Mouse (Mus musculus): ENCODE data around the gene Trim2. TPM values are rescaled to one million over a fixed set of nuclear protein-coding genes. Genes with fewer than 3 reads are reported as not detected.

Trim2 gene
- polyA plus RNA-seq, 1 experiment from 2014 or later: 24.9 TPM

DNA sequence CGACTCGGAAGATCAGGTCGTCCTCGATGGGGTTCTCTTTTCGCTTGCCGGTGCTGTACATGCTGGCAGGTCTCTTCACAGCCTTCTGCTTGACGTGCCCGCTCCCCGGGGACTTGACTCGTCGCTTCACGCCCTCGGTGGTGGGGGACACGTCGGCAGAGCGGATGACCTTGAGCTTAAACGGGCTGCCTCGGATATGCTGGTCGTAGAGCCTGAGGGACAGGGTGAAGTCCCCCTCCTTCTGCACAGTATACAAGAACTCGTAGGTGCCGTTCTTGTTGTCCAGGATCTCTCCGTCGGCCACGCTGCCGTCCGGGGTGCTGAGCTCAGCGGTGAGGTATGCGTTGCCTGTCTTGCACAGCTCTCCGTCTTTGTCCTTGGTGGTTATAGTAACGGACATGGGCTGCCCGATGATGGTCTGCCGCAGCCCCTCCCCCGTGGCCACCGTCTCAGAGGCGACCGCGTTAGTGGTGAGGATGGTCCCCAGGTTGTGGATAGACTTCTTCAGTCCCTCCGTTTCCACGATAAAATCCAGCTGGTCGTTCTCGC is 116.1 kb downstream of the Trim2 start:
- Histone ChIP-seq H3K4me2 (ENCODE audit: low read depth, low read length) (peak overlapping the region; percentile 56), H3K27me3 (replicated peaks; ENCODE audit: control insufficient read depth, insufficient read depth, low read length) (0 out of 2 replicates have a peak, but pooled peaks cover 3% of the 10 kb centered on the region), H3K9me3 (ENCODE audit: control insufficient read depth, low read length) (no peaks in the 10 kb centered on the region), H3K4me1 (ENCODE audit: control insufficient read depth, insufficient read depth, low read length) (peaks cover 5% of the 10 kb centered on the region), H3K4me3 (ENCODE audit: low read depth, low read length) (peak overlapping the region; percentile 32), H3K36me3 (ENCODE audit: control insufficient read depth, insufficient read depth, low read length) (no peaks in the 10 kb centered on the region), H3K27ac (replicated peaks; ENCODE audit: low read depth, low read length) (peak overlapping the region; percentile 1; the same call in 1 of the 2 replicates), H3K9ac (ENCODE audit: low read depth, low read length) (peak overlapping the region; percentile 49)
- DNase-seq (ENCODE audit: low spot score): peak; percentile 26
- 17% methylated on average over 41 of the region's 41 CpGs for WGBS
- ATAC-seq (ENCODE audit: low read depth): peak; percentile 27

DNA sequence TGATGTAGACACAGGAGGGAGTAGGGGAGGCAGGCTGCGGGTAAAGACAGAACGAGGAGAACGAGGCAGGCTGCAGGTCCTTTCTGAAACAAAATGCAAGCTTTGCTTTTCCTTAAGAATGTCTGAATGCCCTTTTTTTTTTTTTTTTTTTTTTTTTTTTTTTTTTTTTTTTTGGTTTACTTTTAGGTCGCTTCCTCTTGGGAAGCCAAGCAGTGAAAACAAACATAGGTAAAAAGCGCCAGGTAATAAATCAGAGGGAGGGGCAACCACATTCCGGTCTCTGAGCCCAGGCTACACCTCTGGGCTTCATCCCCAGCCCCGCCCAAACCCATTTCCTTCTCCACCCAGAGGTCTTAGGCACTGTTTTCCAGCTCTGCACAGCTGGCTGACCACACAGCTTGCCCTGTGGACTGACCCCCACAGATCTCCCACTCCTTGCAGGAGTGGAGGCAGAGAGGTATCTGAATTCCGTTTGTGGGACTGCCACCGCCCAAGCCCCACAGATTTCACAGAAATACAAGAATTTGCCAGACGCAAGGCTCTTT is 117.0 kb downstream of the Trim2 start:
- WGBS: 46% methylated on average over 10 of the region's 10 CpGs
- Histone ChIP-seq H3K9ac (ENCODE audit: low read depth, low read length) (no peak overlapping the region), H3K36me3 (ENCODE audit: control insufficient read depth, insufficient read depth, low read length) (no peaks in the 10 kb centered on the region), H3K27ac (replicated peaks; ENCODE audit: low read depth, low read length) (no peak overlapping the region), H3K4me3 (ENCODE audit: low read depth, low read length) (peak overlapping the region; percentile 32), H3K9me3 (ENCODE audit: control insufficient read depth, low read length) (no peaks in the 10 kb centered on the region), H3K27me3 (replicated peaks; ENCODE audit: control insufficient read depth, insufficient read depth, low read length) (0 out of 2 replicates have a peak, but pooled peaks cover 3% of the 10 kb centered on the region), H3K4me2 (ENCODE audit: low read depth, low read length) (peak overlapping the region; percentile 56), H3K4me1 (ENCODE audit: control insufficient read depth, insufficient read depth, low read length) (peaks cover 5% of the 10 kb centered on the region)
- no peak for ATAC-seq (ENCODE audit: low read depth)
- DNase-seq (ENCODE audit: low spot score): no peak

DNA sequence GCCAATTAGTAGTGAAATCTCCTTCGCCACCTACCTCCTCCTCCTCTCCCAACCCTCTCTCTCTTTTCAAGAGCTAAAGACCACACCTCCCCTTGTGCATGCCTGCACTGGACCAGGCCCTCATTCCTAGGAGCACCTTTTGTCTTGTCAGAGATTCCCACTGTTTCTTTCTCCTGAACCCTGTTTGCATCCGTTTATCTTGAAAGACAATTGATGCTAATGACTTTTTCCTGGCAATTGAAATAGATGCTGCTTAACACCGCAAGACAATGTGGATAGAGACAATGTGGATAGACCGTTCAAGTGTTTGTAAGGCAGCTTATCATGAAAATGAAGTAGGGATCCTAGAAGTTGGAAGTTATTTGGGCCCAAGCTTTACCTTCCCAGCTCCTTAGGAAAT is 125.0 kb downstream of the Trim2 start:
- 48% methylated on average over 4 of the region's 4 CpGs for WGBS
- no peaks in the 10 kb centered on the region for H3K27me3 ChIP-seq (replicated peaks; ENCODE audit: control insufficient read depth, insufficient read depth, low read length)
- no peak overlapping the region for H3K9ac ChIP-seq (ENCODE audit: low read depth, low read length)
- ATAC-seq (ENCODE audit: low read depth) (no peak), DNase-seq (ENCODE audit: low spot score) (no peak)
- H3K4me3 ChIP-seq (ENCODE audit: low read depth, low read length): no peak overlapping the region
- no peak overlapping the region for H3K27ac ChIP-seq (replicated peaks; ENCODE audit: low read depth, low read length)
- H3K9me3 ChIP-seq (ENCODE audit: control insufficient read depth, low read length): no peaks in the 10 kb centered on the region
- no peak overlapping the region for H3K4me2 ChIP-seq (ENCODE audit: low read depth, low read length)
- no peaks in the 10 kb centered on the region for H3K36me3 ChIP-seq (ENCODE audit: control insufficient read depth, insufficient read depth, low read length)
- H3K4me1 ChIP-seq (ENCODE audit: control insufficient read depth, insufficient read depth, low read length): no peaks in the 10 kb centered on the region

DNA sequence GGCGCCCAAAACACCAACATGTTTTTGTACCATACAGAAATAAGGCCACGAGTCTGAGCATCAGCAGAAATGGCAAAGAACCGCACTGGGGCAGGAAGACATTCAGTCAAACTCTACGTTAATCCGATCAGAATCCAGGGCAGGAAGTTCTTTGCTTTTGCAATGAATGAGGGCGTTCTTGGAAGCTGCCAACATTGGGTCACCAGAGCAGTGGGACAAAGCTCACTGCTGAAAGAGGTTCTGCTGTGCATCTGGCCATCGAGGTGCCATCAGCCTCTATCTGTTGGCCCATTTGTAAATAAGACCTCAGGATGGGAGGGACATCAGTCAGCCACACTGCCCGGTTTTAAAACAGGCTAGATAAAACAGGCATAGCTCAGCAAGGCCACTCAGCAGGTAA is 125.6 kb downstream of the Trim2 start:
- no peak overlapping the region for H3K4me3 ChIP-seq (ENCODE audit: low read depth, low read length)
- H3K36me3 ChIP-seq (ENCODE audit: control insufficient read depth, insufficient read depth, low read length): 0 out of 2 replicates have a peak, but pooled peaks cover 3% of the 10 kb centered on the region
- DNase-seq (ENCODE audit: low spot score): no peak
- no peaks in the 10 kb centered on the region for H3K9me3 ChIP-seq (ENCODE audit: control insufficient read depth, low read length)
- no peak for ATAC-seq (ENCODE audit: low read depth)
- WGBS: 30% methylated on average over 8 of the region's 8 CpGs
- no peak overlapping the region for H3K9ac ChIP-seq (ENCODE audit: low read depth, low read length)
- H3K4me2 ChIP-seq (ENCODE audit: low read depth, low read length): no peak overlapping the region
- H3K27ac ChIP-seq (replicated peaks; ENCODE audit: low read depth, low read length): no peak overlapping the region
- no peaks in the 10 kb centered on the region for H3K4me1 ChIP-seq (ENCODE audit: control insufficient read depth, insufficient read depth, low read length)
- no peaks in the 10 kb centered on the region for H3K27me3 ChIP-seq (replicated peaks; ENCODE audit: control insufficient read depth, insufficient read depth, low read length)

DNA sequence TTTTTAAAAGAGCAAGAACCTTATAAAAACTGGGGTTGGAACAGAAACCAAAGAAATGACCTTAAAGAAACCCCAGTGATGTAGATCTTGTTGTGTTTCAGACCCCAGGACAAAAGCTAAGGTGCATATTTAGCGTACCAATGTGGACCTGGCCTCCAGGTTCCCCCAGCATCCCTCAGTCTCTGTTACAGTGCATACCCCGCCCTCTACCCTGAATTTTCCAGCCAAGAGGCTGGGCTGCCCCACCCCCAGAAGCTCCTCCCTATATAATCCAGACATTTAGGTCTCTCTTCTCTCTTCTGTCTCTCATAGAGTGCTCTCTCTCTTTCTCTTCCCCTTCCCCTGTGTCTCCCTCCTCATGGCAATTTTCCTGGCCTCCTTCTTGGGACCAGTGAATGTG is 126.4 kb downstream of the Trim2 start:
- H3K9ac ChIP-seq (ENCODE audit: low read depth, low read length): no peak overlapping the region
- no peak overlapping the region for H3K27ac ChIP-seq (replicated peaks; ENCODE audit: low read depth, low read length)
- WGBS: 77% methylated on average over 2 of the region's 2 CpGs
- no peaks in the 10 kb centered on the region for H3K9me3 ChIP-seq (ENCODE audit: control insufficient read depth, low read length)
- H3K4me3 ChIP-seq (ENCODE audit: low read depth, low read length): no peak overlapping the region
- ATAC-seq (ENCODE audit: low read depth): no peak
- H3K4me1 ChIP-seq (ENCODE audit: control insufficient read depth, insufficient read depth, low read length): no peaks in the 10 kb centered on the region
- H3K36me3 ChIP-seq (ENCODE audit: control insufficient read depth, insufficient read depth, low read length): 0 out of 2 replicates have a peak, but pooled peaks cover 3% of the 10 kb centered on the region
- no peaks in the 10 kb centered on the region for H3K27me3 ChIP-seq (replicated peaks; ENCODE audit: control insufficient read depth, insufficient read depth, low read length)
- DNase-seq (ENCODE audit: low spot score): no peak
- no peak overlapping the region for H3K4me2 ChIP-seq (ENCODE audit: low read depth, low read length)

DNA sequence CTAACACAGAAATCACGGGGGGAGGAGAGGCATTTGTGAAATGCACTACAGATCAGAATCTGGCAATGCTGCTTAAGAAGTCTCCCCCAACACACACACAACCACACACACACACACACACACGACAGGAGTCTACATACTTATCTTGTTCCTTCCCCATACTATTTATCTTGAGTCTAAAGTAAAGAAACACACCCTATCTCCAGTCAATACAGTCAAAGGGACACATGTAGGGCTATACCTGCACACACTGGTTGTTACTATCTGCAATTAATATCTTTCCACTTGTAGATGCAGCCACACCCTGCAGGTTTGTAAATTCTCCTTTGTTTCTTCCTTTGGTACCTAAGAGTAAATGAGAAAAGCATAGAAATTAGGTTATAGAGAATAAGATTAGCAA is 128.8 kb downstream of the Trim2 start:
- 78% methylated on average over 2 of the region's 2 CpGs for WGBS
- Histone ChIP-seq H3K4me2 (ENCODE audit: low read depth, low read length) (no peak overlapping the region), H3K4me3 (ENCODE audit: low read depth, low read length) (no peak overlapping the region), H3K9ac (ENCODE audit: low read depth, low read length) (no peak overlapping the region), H3K9me3 (ENCODE audit: control insufficient read depth, low read length) (no peaks in the 10 kb centered on the region), H3K27me3 (replicated peaks; ENCODE audit: control insufficient read depth, insufficient read depth, low read length) (no peaks in the 10 kb centered on the region), H3K36me3 (ENCODE audit: control insufficient read depth, insufficient read depth, low read length) (peaks cover 4% of the 10 kb centered on the region; the same call in 1 of the 2 replicates), H3K4me1 (ENCODE audit: control insufficient read depth, insufficient read depth, low read length) (no peaks in the 10 kb centered on the region), H3K27ac (replicated peaks; ENCODE audit: low read depth, low read length) (no peak overlapping the region)
- DNase-seq (ENCODE audit: low spot score): no peak
- no peak for ATAC-seq (ENCODE audit: low read depth)

DNA sequence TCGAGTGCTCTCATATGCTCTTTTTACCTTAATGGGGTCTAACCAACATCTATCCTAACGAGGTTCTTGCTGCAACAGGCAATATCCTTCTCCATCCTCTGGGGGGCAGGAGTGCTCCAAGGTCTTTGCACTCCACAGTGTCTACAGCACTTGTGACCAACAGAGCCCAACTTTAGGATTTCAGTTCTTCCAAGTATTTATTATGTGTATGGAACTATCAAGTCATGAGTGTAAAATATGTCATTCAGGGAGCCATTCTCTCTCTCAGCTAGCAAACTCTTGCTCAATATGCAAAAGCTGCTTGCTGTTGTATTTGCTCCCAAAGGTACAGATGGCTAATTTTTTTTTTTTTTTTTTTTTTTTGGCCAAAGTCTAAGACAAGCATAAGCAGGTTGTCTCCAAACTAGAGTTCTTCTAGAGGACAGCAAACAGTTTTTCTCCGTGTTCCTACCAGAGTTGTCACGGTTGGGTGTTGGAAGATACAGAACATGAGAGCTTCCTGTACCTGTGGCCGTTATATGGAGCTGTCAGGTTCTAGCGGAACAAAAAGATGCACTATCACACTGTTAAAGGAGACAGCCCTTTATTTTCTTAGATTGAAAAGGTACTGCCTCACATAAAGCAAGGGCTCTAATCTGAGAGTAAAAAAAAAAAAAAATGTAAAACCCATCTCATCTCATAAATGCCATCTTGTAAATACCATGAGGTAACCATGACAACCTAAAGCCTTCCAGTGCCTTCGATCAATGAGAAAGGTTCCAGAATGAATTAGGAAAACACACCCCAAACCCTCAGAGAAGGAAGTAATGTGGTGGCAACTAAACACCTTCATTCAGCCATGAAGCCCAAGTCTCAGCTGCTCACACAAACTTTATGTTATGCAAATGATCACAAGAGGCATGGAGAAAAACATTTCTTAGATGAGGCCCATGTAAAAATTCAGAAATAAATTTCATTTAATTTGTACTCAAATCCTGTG is 131.1 kb downstream of the Trim2 start:
- ATAC-seq (ENCODE audit: low read depth) (peak; percentile 79), DNase-seq (ENCODE audit: low spot score) (peak; percentile 90)
- 58% methylated on average over 7 of the region's 7 CpGs for WGBS
- no peaks in the 10 kb centered on the region for H3K4me1 ChIP-seq (ENCODE audit: control insufficient read depth, insufficient read depth, low read length)
- H3K9me3 ChIP-seq (ENCODE audit: control insufficient read depth, low read length): no peaks in the 10 kb centered on the region
- peaks cover 13% of the 10 kb centered on the region; the same call in 1 of the 2 replicates for H3K36me3 ChIP-seq (ENCODE audit: control insufficient read depth, insufficient read depth, low read length)
- no peak overlapping the region for H3K4me2 ChIP-seq (ENCODE audit: low read depth, low read length)
- no peak overlapping the region for H3K27ac ChIP-seq (replicated peaks; ENCODE audit: low read depth, low read length)
- H3K9ac ChIP-seq (ENCODE audit: low read depth, low read length): no peak overlapping the region
- H3K4me3 ChIP-seq (ENCODE audit: low read depth, low read length): no peak overlapping the region
- H3K27me3 ChIP-seq (replicated peaks; ENCODE audit: control insufficient read depth, insufficient read depth, low read length): no peaks in the 10 kb centered on the region

DNA sequence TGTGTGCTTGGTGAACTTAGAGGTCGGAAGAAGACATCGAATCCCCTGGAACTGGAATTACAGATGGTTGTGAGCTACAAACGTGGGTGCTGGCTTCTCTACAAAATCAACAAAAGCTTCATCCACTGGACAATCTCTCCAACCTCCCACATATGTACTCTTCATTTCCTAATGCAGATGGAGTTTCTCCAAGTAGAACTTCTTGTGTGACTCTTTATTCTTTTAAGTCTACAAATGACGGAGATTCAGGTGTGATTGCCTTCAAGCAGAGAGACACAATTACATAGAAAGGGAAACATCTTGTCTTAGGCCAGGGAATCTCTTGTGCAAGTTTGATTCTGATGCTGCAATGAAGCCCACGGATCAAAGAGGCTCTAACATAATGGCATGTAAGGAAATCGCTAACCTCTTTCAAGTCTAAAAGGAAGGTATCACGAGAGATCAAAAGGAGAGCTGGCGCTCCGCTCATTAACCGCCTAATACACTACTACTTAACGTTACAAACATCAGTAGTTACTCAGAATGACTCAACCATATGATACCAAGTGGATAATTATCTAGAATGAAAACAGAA is 133.0 kb downstream of the Trim2 start, which contains the start of gene Gm6525:
Gene Gm6525, plus strand, starts transcription at position 524 of the 574 bp plus-strand sequence.
- Histone ChIP-seq H3K4me2 (ENCODE audit: low read depth, low read length) (no peak within 1 kb of the TSS), H3K27me3 (replicated peaks; ENCODE audit: control insufficient read depth, insufficient read depth, low read length) (no peaks in the 10 kb centered on the region), H3K9me3 (ENCODE audit: control insufficient read depth, low read length) (no peaks in the 10 kb centered on the region), H3K4me1 (ENCODE audit: control insufficient read depth, insufficient read depth, low read length) (no peaks in the 10 kb centered on the region), H3K4me3 (ENCODE audit: low read depth, low read length) (no peak within 1 kb of the TSS), H3K9ac (ENCODE audit: low read depth, low read length) (no peak within 1 kb of the TSS), H3K36me3 (ENCODE audit: control insufficient read depth, insufficient read depth, low read length) (peaks cover 16% of the 10 kb centered on the region; the same call in 1 of the 2 replicates), H3K27ac (replicated peaks; ENCODE audit: low read depth, low read length) (no peak within 1 kb of the TSS)
- DNase-seq (ENCODE audit: low spot score) (no peak), ATAC-seq (ENCODE audit: low read depth) (no peak)
- WGBS: 66% methylated on average over 11 of the region's 11 CpGs

All from embryonic facial prominence, embryonic 14.5 days (tissue).